Mouse (Mus musculus) hindbrain, postnatal 0 days (tissue): ENCODE data around the gene Insr. TPM values are rescaled to one million over a fixed set of nuclear protein-coding genes. Genes with fewer than 3 reads are reported as not detected.
A peak's percentile ranks its signal among the peaks of the same experiment; 100 is the strongest.
"Not testable (repeated sequence)": the region's sequence is repeated elsewhere in the genome, so short reads cannot be mapped to it uniquely, and the experiment has no call there.

Source experiments
- ATAC-seq: fragments of 200-750 bp; cut with Nextera tagmentation; 2 replicates; pipeline ENCODE4 v1.8.0; 2017; ENCODE audit warnings: mild to moderate bottlenecking, moderate TSS enrichment, moderate library complexity
- DNase-seq: peaks from one replicate; pipeline ENCODE4 v3.0.0-alpha.2; 2015; ENCODE audit warnings: low spot score
- H3K27ac ChIP-seq: fragments of 300-500 bp; sonication (generic); 2 replicates; pipeline ENCODE4 v1.5.1; 2014; ENCODE audit warnings: mild to moderate bottlenecking
- H3K27me3 ChIP-seq: fragments of 300-500 bp; sonication (generic); 2 replicates; pipeline ENCODE4 v1.6.1; 2014; ENCODE audit warnings: low read length, mixed read lengths; ENCODE audit not compliant: insufficient read depth
- H3K36me3 ChIP-seq: fragments of 300-500 bp; sonication (generic); 2 replicates; pipeline ENCODE4 v1.6.1; 2014; ENCODE audit warnings: low read length, mixed read lengths; ENCODE audit not compliant: insufficient read depth
- H3K4me1 ChIP-seq: fragments of 300-500 bp; sonication (generic); 2 replicates; pipeline ENCODE4 v1.6.1; 2014; ENCODE audit warnings: antibody characterized with exemption, low read length, mixed read lengths; ENCODE audit not compliant: insufficient read depth
- H3K4me2 ChIP-seq: fragments of 300-500 bp; sonication (generic); 2 replicates; pipeline ENCODE4 v1.6.1; 2014; ENCODE audit warnings: low read depth, mild to moderate bottlenecking, low read length, moderate library complexity, mixed read lengths
- H3K4me3 ChIP-seq: fragments of 300-500 bp; sonication (generic); 2 replicates; pipeline ENCODE4 v1.5.1; 2014; ENCODE audit warnings: low read length
- H3K9ac ChIP-seq: fragments of 300-500 bp; sonication (generic); replicated peaks from 2 replicates; pipeline ENCODE4 v1.6.1; 2014; ENCODE audit warnings: mild to moderate bottlenecking, low read length, moderate library complexity, mixed read lengths
- H3K9me3 ChIP-seq: fragments of 300-500 bp; sonication (generic); 2 replicates; pipeline ENCODE4 v1.6.1; 2016; ENCODE audit warnings: low read length, mixed read lengths
- CTCF ChIP-seq: IDR thresholded peaks from 2 replicates; pipeline ENCODE4 v1.5.1; 2016; ENCODE audit warnings: antibody characterized with exemption, control low read depth, low read depth
- WGBS: fragments of 180-500 bp; shearing (Covaris S2); extraction: QIAGEN DNeasy Blood & Tissue Kit; methylation state at CpG from one replicate; pipeline ENCODE4 v1.1.7; 2014; 5-methylcytosine and 5-hydroxymethylcytosine counted together
- microRNA-seq, 2 experiments: library from miRNA; unstranded; fragments of <30 nt; microRNA quantifications; one replicate each; pipeline ENCODE4; 2016
- polyA plus RNA-seq: library from polyadenylated mRNA; unstranded; fragments of >200 nt; fragmentation: Nextera tagmentation; extraction: Ambion mirVana; gene quantifications from 2 replicates; pipeline ENCODE4 v1.2.1, GENCODE M21; 2015
- total RNA-seq: library from RNA; depleted of rRNA; stranded (reverse); fragments of >200 nt; gene quantifications from 2 replicates; pipeline ENCODE4 v1.2.3, GENCODE M21; 2014; rRNA removed

Gene Insr
- total and polyA plus RNA-seq, 2 experiments from 2014 or later, result 34.0 to 46.9 TPM

DNA sequence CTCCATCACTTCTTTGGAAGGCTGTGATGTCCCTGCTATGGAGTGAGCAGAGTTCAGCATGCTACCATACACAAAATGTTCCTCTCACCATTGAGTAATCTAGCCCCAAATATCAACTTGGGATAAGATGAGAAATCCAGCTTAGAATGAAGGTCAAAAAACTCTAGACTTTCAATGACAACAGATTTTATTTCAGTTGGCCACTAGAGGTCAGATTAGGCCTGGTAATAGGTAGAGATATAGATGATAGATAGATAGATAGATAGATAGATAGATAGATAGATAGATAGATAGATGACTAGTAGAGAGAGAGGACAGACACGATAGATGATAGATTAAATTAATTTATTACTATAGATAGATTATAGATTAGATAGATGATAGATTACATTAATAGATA lies 99.5 kb downstream of the Insr start:
- peaks cover 25% of the 10 kb centered on the region for H3K36me3 ChIP-seq
- no peak for ATAC-seq
- H3K4me3 ChIP-seq, result no peak overlapping the region
- WGBS, result 79% methylated on average over 1 of the region's 1 CpGs
- no peaks in the 10 kb centered on the region for H3K27me3 ChIP-seq
- H3K9me3 ChIP-seq, result no peaks in the 10 kb centered on the region
- no peak overlapping the region for H3K9ac ChIP-seq
- peak; percentile 67 for TF ChIP-seq CTCF
- H3K27ac ChIP-seq, result no peak overlapping the region
- H3K4me2 ChIP-seq, result no peak overlapping the region
- DNase-seq, result peak; percentile 60
- no peaks in the 10 kb centered on the region for H3K4me1 ChIP-seq

DNA sequence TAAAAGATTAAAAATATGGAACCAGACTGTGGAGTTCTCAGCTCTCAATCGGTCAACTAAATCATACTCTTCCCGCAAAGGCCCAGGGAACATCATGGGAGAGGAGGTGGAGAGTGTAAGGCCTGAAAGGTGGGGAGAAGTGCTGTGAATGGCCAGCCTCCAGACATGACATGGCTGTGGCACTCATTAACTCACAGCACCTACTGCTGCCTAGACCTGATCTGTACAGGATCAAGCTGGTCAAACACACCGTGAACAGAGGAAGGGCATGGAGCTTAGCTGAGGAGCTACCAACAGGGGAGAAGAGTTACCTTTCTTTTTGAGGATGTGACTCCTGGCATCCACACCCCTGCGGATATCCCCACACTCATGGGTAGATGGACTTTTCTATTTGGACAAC lies 102.0 kb downstream of the Insr start:
- H3K9me3 ChIP-seq, result no peaks in the 10 kb centered on the region
- H3K36me3 ChIP-seq, result peaks cover 29% of the 10 kb centered on the region
- no peaks in the 10 kb centered on the region for H3K27me3 ChIP-seq
- no peak overlapping the region for H3K4me2 ChIP-seq
- H3K27ac ChIP-seq, result no peak overlapping the region
- no peaks in the 10 kb centered on the region for H3K4me1 ChIP-seq
- no peak for ATAC-seq
- TF ChIP-seq CTCF, result no peak
- no peak for DNase-seq
- H3K4me3 ChIP-seq, result no peak overlapping the region
- H3K9ac ChIP-seq, result no peak overlapping the region
- WGBS, result 97% methylated on average over 4 of the region's 4 CpGs

DNA sequence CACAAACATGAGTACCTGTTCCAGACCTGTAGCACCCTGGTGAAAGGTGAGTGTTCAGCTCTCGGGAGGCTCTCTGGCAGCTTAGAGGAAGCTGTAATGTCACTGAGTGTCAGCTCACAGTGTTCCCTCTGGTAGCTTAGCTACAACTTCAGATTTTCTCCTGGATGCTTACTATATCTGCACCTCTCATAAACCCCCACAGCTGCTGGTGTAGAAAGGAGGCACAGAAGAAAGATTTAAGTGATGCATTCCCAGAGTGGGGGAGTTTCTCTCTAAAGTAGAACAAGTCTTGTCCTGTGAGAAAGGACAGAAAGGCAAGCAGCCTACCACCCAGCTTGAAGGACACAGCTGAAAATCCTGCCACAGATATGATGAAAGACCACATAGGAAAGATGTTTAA lies 107.2 kb downstream of the Insr start:
- Histone ChIP-seq H3K9me3 (no peaks in the 10 kb centered on the region), H3K36me3 (peaks cover 56% of the 10 kb centered on the region)

DNA sequence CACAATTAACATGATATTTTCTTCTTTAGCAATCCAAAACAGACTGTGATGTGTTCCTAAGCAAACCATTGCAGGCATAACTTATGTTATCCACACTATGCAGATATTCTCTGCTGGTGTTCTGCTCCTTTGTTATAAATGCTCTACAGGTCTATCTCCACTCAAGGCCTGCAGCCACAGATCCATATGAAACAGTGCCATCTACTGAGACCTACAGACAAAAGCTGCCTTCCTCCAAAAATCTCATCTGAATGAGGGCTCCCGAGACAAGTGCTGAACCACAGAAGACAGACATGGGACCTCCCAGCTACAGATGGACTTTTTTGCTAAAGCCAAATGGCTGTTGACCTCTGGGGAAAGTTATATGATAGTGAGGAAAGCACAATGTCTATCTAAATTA lies 132.9 kb downstream of the Insr start:
- H3K9ac ChIP-seq, result no peak overlapping the region
- no peak overlapping the region for H3K4me2 ChIP-seq
- no peaks in the 10 kb centered on the region for H3K9me3 ChIP-seq
- TF ChIP-seq CTCF, result 0 out of 2 replicates have a peak, but pooled peaks have one; percentile 11
- WGBS, result 79% methylated on average over 1 of the region's 1 CpGs
- H3K36me3 ChIP-seq, result no peaks in the 10 kb centered on the region
- ATAC-seq, result no peak
- H3K4me3 ChIP-seq, result no peak overlapping the region
- peak; percentile 11 for DNase-seq
- H3K27ac ChIP-seq, result no peak overlapping the region
- H3K27me3 ChIP-seq, result no peaks in the 10 kb centered on the region
- H3K4me1 ChIP-seq, result no peaks in the 10 kb centered on the region

More for the DNA sequence above, 107.2 kb downstream of the Insr start:
- no peak for DNase-seq
- no peak overlapping the region for H3K4me3 ChIP-seq
- no peak overlapping the region for H3K4me2 ChIP-seq
- H3K4me1 ChIP-seq, result no peaks in the 10 kb centered on the region
- H3K27ac ChIP-seq, result no peak overlapping the region
- 97% methylated on average over 1 of the region's 1 CpGs for WGBS
- no peaks in the 10 kb centered on the region for H3K27me3 ChIP-seq
- no peak for ATAC-seq
- TF ChIP-seq CTCF, result no peak
- no peak overlapping the region for H3K9ac ChIP-seq

DNA sequence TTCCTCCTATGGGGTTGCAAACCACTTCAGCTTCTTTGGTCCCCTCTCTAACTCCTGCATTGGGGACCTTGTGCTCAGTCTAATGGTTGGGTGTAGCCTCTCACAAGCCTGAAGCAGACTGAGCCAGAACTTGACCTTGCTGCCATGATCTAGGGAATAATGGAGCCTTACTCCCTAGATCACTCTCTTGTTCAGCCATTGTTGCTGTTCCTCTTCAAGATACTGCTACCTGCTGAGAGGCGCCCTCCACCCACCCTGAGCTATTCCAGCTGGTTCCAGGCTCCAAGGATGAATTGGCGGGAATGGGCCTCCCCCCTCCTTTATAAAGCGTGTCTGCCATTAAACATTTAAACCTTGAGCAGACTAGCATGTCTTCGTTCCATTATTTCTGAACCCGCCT lies 179.0 kb downstream of the Insr start:
- not testable (repeated sequence) for H3K27ac ChIP-seq, H3K9me3 ChIP-seq, H3K36me3 ChIP-seq, H3K4me1 ChIP-seq, H3K4me2 ChIP-seq, ATAC-seq, H3K4me3 ChIP-seq, H3K27me3 ChIP-seq, DNase-seq, H3K9ac ChIP-seq
- 85% methylated on average over 5 of the region's 5 CpGs for WGBS

Small RNAs within 50 kb of the gene (microRNA-seq; reads per million reads assigned to microRNA genes)
- gene Gm25775, result 0 reads per million in 2 experiments

Other genes with a start within 250 kb of the Insr start
- gene A430078G23Rik, start 73.8 kb upstream of the Insr start, total RNA-seq, result not detected in 2 replicates
- 0.09 TPM in 1 of 2 replicates, not detected in the other for gene A430078G23Rik, start 73.8 kb upstream of the Insr start, polyA plus RNA-seq
- gene Arhgef18, start 113.4 kb upstream of the Insr start, total RNA-seq, result 45.6 and 50.0 TPM in 2 replicates
- 5.4 and 5.5 TPM in 2 replicates for gene Arhgef18, start 113.4 kb upstream of the Insr start, polyA plus RNA-seq
- gene Pex11g, start 188.1 kb upstream of the Insr start, total RNA-seq, result 1.5 and 4.9 TPM in 2 replicates
- gene Pex11g, start 188.1 kb upstream of the Insr start, polyA plus RNA-seq, result 2.0 and 2.4 TPM in 2 replicates
- 0.26 TPM in 1 of 2 replicates, not detected in the other for gene Tex45, start 191.2 kb upstream of the Insr start, total RNA-seq
- gene Tex45, start 191.2 kb upstream of the Insr start, polyA plus RNA-seq, result 0.57 and 0.73 TPM in 2 replicates
- gene Zfp358, start 213.5 kb upstream of the Insr start, total RNA-seq, result 98.3 and 109 TPM in 2 replicates
- 46.0 and 49.6 TPM in 2 replicates for gene Zfp358, start 213.5 kb upstream of the Insr start, polyA plus RNA-seq
- 113 and 140 TPM in 2 replicates for gene Mcoln1, start 220.8 kb upstream of the Insr start, total RNA-seq
- gene Mcoln1, start 220.8 kb upstream of the Insr start, polyA plus RNA-seq, result 92.4 and 96.8 TPM in 2 replicates
- 55.6 and 82.6 TPM in 2 replicates for gene Pnpla6, start 235.8 kb upstream of the Insr start, total RNA-seq
- gene Pnpla6, start 235.8 kb upstream of the Insr start, polyA plus RNA-seq, result 35.3 and 38.4 TPM in 2 replicates